Mouse (Mus musculus): ENCODE results near the gene Cpsf6.
"Not testable (repeated sequence)": the region's sequence is repeated elsewhere in the genome, so short reads cannot be mapped to it uniquely, and the experiment has no call there.

The Cpsf6 gene

DNA sequence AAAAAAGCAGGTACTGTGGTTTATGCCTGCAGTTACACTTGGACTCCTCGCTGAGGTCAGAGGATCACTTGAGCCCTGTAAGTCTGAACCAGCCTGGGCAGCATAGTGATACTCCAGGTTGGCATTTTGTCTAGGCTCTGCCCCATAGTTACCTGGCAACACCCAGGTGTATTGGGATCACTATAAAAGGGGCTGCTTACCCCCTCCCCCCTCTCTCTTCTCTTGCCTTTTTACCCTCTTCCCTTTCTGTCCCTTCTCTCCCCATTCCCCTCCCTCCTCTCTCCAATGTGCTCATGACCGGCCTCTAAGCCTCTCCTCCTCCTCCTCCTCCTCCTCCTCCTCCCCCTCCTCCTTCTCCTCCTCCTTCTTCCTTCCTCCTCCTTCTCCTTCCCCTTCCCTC, 19.4 kb upstream of the Cpsf6 start:
- no peak for DNase-seq

DNA sequence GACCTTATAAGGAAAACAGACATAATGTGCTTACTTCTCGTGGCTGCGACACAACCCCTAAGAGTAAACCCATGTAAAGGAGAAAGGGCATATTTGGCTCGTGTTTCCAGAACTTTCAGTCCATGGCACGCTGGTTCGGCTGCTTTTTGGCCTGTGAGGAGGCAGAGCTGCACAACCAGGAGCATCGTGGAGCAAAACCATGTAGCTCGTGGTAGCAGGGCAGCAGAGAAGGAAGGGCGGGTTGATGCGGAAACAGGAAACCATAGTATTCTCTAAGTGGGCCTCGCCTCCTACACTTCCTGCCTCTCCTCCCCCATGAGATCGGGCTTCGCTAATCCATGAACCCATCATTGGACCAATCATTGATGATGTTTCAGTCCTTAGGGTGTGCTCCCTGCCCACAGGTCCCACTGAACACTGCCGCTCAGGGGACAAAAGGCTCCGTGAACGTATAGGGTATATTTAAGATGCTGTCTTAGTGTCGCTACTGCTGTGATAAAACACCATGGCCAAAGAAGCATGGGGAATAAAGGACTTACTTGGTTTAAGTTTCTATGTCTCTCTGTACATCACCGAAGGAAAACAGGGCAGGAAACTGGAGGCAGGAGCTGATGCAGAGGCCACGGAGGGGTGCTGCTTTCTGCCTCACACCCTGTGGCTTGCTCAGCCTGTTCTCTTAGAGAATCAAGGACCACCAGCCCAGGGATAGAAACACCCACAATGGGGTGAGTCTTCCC, 18.4 kb upstream of the Cpsf6 start:
- no peak for DNase-seq

DNA sequence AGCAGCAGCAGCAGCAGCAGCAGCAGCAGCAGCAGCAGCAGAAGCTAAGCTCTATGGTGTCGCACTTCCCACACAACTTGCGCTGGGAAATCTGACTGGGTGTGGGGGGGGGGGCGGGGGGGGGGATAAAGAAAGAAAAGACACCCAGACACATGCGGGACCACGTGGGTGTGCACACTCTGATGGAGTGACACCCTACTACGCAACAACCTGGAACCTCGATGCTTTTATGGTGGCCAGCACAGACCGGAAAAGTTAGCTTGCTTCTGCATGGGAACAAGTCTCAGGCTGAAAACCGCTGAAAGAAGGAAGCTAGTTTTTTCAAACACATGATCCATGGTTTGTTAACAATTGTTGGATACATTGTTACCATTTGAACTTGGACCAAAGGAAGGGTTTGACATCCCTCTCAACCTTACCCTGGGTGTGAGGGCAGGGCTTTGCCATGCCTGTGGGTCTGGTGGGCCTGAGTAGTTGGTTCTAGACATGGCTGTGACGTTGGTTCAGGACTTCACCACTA, 17.4 kb upstream of the Cpsf6 start:
- DNase-seq, result no peak

DNA sequence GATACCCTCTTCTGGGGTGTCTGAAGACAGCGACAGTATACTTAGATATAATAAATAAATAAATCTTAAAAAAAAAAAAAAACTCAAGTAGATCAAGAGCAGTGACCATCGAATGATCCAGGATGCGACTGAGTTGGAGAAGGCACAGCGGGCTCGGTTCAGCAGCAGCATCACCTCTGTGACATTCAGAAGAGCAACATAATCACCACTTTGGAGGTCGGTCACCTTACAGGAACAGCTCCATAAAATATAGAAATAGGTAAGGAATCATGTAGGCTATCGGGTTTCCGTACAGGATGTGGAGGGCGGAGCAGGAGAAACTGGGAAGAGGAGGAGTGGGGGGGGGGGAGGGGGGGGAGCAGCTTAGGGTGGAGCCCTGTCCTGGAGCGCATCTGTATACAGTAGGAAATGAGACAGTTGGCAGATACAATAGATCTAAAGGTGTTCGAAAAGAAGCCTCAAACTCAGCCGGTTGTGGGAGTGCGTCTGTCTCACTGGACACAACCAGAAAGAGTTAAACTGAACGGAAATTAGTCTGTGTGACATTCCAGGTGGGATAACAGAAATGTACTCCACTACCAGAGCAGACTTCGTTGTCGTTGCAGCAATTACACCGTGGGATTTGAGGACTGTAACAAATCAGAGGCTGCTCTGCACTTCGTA, 16.7 kb upstream of the Cpsf6 start:
- no peak for DNase-seq

DNA sequence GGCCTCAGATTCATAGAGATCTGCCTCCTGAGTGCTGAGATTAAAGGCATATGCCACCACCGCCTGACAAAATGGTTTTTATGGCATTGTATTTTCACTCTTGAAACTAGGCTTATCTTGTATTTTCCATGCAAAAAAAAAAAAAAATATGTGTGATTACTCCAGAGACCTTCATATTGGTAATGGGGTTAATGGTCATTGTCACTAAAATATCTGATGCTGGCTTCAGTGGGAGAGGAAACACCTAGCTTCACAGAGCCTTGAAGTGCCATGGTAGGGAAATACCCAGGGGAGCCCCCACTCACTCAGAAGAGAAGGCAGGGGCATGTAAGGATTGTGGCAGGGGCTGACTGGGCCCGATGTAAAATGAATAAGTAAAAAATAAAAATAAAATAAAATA, 16.0 kb upstream of the Cpsf6 start:
- DNase-seq, result no peak

DNA sequence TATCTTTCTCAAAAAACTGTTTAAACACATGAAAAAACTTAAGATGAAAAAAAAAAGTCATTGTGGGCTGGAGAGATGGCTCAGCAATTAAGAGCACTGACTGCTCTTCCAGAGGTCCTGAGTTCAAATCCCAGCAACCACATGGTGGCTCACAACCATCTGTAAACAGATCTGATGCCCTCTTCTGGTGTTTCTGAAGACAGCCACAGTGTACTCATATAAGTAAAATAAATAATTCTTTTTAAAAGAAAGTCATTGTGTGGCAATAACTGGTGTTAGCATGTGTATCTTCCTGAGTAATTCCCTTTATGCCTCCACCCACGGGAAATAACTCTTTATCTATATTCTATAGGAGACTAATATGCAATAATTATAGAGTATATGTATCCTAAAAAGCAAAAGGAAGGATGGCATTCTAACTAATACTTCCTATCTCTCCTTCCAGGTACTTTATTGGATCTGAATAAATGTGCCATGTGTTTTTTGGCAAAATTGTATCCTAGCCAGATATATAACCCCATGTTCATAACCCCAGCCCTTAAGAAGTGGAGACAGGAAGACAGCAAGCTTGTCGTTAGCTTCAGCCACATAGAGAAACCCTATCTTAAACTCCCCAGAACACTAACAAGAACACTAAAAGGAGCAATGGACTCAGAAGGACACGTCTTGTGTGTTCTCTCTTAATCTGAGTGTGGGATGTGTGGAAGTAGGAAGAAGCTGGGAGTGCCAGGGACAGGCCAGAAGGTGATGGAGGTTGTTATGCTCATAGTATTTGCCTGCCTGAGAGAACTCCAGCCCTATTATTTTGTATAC, 15.1 kb upstream of the Cpsf6 start:
- DNase-seq, result no peak

DNA sequence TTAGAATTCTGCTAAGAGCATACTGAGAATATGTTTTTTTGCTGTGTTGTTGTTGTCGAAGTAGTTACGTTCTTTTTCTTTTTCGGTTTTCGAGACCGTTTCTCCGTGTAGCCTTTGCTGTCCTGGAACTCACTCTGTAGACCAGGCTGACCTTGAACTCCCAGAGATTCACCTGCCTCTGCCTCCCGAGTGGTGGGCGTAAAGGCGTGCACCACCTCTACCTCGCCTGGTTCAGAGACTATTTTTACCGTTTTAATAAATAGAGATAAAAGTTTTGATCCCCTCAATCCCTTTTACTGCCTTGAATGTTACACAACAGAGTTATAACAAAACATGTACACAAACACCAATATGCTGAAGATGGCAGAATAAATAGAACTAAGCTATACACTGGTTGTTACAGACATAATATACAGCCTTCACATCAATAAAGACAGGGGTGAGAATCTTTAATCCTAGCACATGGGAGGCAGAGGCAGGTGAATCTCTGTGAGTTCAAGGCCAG, 14.1 kb upstream of the Cpsf6 start:
- no peak for DNase-seq

DNA sequence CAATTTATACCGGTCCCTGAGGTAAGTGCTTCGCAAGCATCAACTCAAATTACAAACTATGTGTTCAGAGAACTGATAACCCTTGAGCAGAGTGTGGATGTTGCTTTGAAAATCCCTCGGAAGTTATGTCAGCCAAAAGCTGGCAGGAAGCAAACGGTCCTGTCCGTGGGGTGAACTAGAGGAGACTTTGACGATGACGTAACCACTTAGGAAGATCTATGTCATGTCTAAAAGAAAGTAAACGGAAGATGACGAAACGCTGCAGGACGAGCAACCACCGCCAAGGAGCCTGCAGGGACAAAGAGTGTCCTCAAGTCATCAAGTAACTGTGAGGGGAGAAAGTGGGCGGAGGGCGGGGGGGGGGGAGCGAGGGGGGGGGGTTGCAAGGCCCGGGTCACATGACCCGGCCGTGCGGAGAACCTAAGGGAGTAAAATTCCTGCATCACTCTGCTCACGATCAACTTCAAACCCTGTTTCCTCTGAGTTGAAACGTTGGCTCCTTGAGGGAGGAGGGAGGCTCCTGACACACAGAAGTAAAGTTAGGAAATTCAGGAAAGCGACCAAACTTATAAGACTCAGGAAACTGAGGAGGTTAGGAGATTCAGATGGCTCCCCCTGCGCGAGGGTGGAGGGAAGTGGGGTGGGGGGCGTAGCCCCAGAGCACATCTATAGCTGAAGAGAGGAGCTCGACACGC, 13.5 kb upstream of the Cpsf6 start:
- no peak for DNase-seq

DNA sequence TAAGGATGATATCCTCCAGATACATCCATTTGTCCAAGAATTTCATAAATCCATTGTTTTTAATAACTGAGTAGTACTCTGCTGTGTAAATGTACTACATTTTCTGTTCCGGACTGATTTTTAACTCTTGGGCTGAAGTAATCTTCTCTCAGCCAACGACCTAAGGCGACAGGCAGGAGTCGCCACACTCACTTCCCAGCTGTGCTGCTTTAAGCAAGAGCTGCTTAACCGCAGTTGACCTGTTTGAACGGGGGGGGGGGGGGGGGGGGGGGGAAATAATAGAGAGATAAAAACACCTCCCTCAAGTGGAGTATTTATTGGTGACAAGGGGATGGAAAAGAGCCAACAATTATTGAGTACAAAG, 13.0 kb upstream of the Cpsf6 start:
- DNase-seq, result no peak

DNA sequence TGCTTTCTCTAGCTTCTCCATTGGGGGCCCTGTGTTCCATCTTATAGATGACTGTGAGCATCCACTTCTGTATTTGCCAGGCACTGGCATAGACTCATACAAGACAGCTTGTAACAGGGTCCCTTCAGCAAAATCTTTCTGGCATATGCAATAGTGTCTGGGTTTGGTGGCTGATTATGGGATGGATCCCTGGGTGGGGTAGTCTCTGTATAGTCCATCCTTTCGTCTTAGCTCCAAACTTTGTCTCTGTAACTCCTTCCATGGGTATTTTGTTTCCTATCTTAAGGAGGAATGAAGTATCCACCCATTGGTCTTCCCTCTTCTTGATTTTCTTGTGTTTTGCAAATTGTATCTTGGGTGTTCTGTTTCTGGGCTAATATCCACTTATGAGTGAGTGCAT, 12.6 kb upstream of the Cpsf6 start:
- DNase-seq, result not testable (repeated sequence)

DNA sequence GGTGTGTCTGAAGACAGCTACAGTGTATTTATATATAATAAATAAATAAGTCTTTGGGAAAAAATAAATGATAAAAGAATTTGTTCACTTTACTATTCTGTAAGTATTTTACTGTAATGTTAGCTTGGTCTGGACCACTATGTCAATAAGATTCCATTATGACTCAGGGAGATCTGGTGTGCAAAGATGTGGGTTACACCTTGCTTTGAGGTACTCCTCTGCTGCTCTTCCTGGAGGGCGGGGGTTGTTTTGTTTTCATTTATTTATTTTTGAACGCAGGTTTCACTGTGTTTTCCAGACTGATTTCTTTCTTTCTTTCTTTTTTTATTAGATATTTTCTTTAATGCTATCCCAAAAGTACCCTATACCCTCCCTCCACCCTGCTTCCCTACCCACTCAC, 12.0 kb upstream of the Cpsf6 start:
- DNase-seq, result no peak

DNA sequence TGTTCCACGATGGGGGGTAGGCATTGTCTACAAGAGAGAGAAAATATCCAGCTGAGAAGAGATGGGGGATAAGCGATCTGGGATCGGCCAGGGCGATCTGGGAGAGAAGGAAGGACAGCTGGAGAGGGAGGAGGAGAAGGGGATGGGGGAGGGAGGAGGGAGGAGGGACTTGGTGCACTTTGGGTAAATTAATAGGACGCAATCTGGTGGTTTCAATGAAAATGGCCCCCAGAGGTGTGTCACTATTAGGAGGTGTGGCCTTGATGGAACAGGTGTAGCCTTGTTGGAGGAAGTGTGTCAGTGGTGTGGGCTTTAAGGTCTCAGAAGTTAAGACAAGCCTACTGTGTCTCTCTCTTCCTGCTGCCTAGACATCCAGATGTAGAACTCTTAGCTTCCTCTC, 11.2 kb upstream of the Cpsf6 start:
- DNase-seq, result no peak

DNA sequence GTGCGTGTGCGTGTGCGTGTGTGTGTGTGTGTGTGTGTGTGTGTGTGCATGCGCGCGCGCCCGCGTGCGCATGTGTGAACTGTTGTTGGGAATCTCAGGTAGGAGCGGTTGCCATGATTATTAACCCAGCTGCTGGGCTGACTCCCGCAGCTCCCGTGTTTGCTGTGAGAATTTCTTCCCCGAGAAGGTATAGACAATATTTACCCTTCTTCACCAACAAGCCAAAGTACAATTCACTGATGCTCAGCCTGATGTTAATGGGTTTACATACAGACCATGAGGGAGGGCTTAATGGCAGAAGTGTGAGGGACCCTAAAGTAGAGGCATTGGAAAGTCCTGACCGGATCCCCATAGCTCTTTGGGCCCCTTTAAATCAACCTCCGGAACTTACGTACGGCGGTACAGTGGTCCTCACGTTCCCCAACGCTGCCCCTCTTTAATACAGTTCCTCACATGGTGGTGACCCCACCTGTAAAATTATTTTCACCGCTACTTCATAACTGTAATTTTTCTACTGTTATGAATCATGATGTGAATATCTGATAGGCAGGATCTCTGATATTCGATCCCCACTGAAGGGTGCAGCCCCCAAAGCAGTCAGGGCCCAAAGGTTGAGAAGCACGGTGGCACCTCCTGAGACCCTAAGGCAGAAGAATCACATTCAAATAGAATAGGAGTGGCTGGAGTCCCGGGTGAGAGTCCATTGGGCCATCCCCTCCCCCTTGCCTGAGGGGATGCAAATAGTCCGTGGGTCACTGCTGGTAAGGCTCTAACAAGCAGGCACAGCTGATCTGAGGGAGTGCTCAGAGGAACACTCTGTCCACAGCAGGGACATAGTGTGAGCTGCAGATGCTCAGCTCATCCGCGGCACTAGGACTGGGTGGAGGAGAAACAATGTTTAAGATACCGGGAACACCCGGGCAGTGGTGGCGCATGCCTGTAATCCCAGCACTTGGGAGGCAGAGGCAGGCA, 10.4 kb upstream of the Cpsf6 start:
- DNase-seq, result no peak

DNA sequence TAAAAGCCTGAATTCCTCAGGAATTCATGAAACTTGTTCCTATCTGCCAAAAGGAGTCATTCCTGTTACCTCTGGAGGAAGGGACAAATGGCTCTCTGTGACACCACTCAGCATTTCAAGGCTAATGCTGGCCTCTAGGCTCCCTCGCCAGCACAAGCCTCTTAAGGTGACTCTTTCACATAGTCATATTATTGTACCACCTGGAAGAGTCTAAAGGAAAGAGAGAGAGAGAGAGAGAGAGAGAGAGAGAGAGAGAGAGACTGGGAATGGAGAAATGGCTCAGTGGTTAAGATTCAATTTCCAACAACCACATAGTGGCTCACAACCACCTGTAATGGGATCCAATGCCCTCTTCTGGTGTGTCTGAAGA, 9.5 kb upstream of the Cpsf6 start:
- DNase-seq, result no peak

DNA sequence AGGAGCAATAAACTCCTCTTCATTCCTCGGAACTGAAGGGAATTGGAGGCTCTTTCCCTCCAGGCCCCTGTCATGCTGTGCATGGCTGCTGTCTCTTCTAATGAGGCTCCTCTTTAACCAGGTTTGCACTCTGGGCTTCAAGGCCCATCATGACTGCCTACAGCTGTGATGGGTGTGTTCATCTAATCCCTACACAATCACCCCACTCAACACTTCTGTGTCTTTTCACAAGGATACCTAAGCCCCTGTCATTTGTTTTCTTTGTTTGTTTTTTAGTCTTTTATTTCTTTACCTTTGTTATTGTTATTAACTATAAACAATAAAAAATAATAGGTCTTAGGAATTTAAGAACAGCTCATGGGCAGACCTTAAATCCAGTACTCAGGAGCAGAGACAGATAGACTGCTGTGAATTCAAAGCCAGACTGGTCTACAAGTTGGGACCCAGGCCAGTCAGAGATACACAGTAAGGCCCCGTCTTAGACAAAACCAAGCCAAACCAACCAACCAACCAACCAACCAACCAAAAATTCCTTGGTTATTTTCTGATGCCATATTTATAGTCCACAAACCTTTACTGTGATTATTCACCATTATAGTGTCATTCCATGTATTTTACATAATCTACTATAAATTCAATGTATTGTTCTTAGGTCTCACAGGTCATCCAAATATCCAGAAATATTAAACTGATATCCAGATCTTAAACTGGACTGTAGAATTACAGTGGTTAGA, 9.0 kb upstream of the Cpsf6 start:
- DNase-seq, result no peak

DNA sequence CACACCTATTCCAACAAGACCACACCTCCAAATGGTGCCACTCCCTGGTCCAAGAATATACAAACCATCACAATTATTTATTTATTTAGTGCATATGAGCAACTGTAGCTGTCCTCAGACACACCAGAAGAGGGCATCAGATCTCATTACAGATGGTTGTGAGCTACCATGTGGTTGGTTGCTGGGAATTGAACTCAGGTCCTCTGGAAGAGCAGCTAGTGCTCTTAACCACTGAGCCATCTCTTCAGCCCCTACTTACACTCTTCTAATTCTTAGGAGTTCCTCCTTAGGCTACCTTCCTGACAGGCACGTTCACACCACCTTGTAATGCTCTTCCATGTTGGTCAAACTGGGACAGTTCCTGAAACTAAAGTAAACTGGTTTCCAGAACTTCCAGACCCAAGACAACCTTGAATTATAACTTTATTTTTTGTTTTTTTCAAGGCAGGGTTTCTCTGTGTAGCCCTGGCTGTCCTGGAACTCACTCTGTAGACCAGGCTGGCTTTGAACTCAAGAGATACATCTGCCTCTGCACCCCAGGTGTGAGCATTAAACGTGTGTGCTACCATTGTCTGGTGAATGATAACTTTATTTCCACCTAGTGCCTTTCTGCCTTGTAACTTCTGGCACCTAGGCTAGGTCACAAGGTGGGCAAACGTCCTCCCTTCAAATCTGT, 8.3 kb upstream of the Cpsf6 start:
- DNase-seq, result not testable (repeated sequence)

DNA sequence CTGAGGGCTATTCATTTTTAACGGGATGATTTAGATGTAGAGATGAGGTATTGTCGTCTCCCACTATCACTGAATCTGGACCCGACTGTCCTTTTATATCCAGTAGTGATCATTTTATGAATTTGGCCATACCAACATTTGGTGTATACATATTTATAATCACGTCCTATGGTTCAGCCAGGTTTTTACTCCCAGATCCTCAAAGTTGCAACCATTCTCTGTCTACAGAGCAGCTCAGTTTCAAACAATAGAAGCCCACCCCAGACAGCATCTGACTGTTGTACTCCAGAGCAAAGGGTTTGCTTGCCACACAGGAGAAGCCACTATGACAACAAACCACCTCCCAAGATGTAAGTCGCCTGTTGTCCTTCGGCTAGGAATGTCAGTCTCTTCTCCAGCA, 7.2 kb upstream of the Cpsf6 start:
- DNase-seq, result no peak

DNA sequence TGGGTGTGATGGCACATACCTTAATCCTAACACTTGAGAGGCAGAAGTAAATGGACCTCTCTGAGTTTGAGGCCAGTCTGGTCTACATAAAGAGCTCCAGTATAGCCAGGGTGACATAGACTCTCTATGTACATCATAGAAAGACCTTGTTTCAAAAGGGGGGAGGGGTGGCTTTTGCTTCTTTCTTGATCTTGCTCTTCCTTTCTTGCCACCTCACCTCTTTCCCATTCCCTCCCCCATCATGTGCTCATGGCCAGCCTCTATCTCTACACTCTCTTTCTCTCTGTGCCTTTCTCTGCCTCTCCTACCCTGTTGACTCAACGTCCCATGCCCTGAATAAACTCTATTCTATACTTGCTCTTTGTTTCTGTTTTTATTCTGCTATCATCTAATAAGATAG, 6.4 kb upstream of the Cpsf6 start:
- DNase-seq, result no peak

DNA sequence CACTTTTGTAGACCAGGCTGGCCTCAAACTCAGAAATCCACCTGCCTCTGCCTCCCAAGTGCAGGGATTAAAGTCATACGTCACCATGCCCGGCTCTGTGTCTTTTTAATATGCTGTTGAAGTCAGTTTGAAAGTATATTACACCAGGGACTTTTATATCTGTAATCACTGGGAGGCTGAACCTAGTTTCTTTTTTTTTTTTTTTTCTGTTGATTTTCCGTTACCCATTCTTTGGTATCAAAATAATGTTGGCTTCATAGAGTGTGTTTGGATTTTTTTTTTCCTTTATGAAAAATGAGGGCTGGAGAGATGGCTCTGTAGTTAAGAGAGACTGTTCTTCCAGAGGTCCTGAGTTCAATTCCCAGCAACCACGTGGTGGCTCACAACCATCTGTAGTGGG, 5.6 kb upstream of the Cpsf6 start:
- no peak for DNase-seq

DNA sequence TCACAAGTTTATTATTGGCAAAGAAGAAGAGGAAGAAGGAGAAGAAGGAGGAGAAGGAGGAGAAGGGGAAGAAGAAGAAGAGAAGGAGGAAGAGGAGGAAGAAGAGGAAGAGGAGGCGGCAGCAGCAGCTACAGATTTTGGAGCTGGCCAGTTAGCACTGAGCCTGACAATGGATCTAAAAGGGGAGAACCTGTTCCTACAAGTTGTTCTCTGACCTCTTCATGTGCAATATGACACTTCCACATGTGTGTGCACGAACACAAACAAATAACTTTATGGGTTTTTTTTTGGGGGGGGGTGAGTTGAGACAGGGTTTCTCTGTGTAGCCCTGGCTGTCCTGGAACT, 5.2 kb upstream of the Cpsf6 start:
- no peak for DNase-seq

Data from cerebellum, adult 11 months (tissue).